Mouse (Mus musculus) myocyte (in vitro differentiated cells): ENCODE measurements around the gene Pum2.

Source experiments
- CEBPB ChIP-seq: IDR thresholded peaks from 2 replicates; pipeline ENCODE4 v1.6.1; 2011; ENCODE audit warnings: mild to moderate bottlenecking, moderate library complexity; ENCODE audit not compliant: poor library complexity, insufficient read depth, severe bottlenecking
- E2F4 ChIP-seq: IDR thresholded peaks from one replicate; pipeline ENCODE4 v1.6.1; 2011; ENCODE audit warnings: mild to moderate bottlenecking, control low read depth, moderate library complexity; ENCODE audit not compliant: insufficient read depth
- MAX ChIP-seq: IDR thresholded peaks from one replicate; pipeline ENCODE4 v1.6.1; 2011; ENCODE audit warnings: low read depth, mild to moderate bottlenecking, control low read depth
- MYOG ChIP-seq, 3 experiments: IDR thresholded peaks; one replicate each; pipeline ENCODE4 v1.6.1; 2011; ENCODE audit warnings: control low read depth in 2 of 3, low read depth in 2 of 3, mild to moderate bottlenecking in 2 of 3; ENCODE audit not compliant: insufficient read length in 2 of 3, control insufficient read depth in 1 of 3, insufficient read depth in 1 of 3
- POLR2A ChIP-seq: IDR thresholded peaks from one replicate; pipeline ENCODE4 v1.6.1; 2011; ENCODE audit warnings: low read depth, mild to moderate bottlenecking, control low read depth, moderate library complexity; ENCODE audit not compliant: insufficient read length
- POLR2AphosphoS2 ChIP-seq: IDR thresholded peaks from one replicate; pipeline ENCODE4 v1.6.1; 2011; ENCODE audit warnings: low read depth, control low read depth; ENCODE audit not compliant: insufficient read length
- REST ChIP-seq: IDR thresholded peaks from one replicate; pipeline ENCODE4 v1.6.1; 2011; ENCODE audit warnings: mild to moderate bottlenecking, control low read depth, moderate library complexity; ENCODE audit not compliant: insufficient read depth, insufficient read length
- SRF ChIP-seq: IDR thresholded peaks from one replicate; pipeline ENCODE4 v1.6.1; 2011; ENCODE audit warnings: low read depth; ENCODE audit not compliant: control insufficient read depth, insufficient read length
- TCF12 ChIP-seq: IDR thresholded peaks from one replicate; pipeline ENCODE4 v1.6.1; 2011; ENCODE audit warnings: mild to moderate bottlenecking, control low read depth; ENCODE audit not compliant: poor library complexity, insufficient read depth, severe bottlenecking
- TCF3 ChIP-seq: IDR thresholded peaks from one replicate; pipeline ENCODE4 v1.6.1; 2011; ENCODE audit warnings: low read depth, control low read depth; ENCODE audit not compliant: insufficient read length
- USF1 ChIP-seq: IDR thresholded peaks from one replicate; pipeline ENCODE4 v1.6.1; 2011; ENCODE audit warnings: low read depth, mild to moderate bottlenecking, control low read depth, moderate library complexity

GRCm38 (mm10) chr12:8684200-8684599 lies 10.3 kb downstream of the Pum2 start:
- TF ChIP-seq E2F4, result no peak
- TF ChIP-seq REST, result no peak
- TF ChIP-seq POLR2A, result no peak
- no peak for TF ChIP-seq TCF12
- TF ChIP-seq USF1, result no peak
- TF ChIP-seq CEBPB, result no peak
- no peak for TF ChIP-seq POLR2AphosphoS2
- no peak for TF ChIP-seq MYOG (IDR thresholded peaks at IDR 0.05; ENCODE audit: control insufficient read depth in 1 of 3, insufficient read depth in 1 of 3, insufficient read length in 2 of 3, low read depth in 2 of 3)
- no peak for TF ChIP-seq MAX
- TF ChIP-seq TCF3, result no peak
- no peak for TF ChIP-seq SRF
